Mouse (Mus musculus) naive thymus-derived CD4-positive, alpha-beta T cell, adult 2 months (primary cell): ENCODE measurements around the gene Rbm43.
"Not testable (repeated sequence)": the region's sequence is repeated elsewhere in the genome, so short reads cannot be mapped to it uniquely, and the experiment has no call there.

Source experiments
- DNase-seq: peaks from one replicate; pipeline ENCODE4 v3.0.0-alpha.2; 2011; ENCODE audit warnings: low read depth

Rbm43 gene

GRCm38 (mm10) chr2:51912740-51913139 is 22.2 kb downstream of the Rbm43 start:
- DNase-seq = no peak

DNA sequence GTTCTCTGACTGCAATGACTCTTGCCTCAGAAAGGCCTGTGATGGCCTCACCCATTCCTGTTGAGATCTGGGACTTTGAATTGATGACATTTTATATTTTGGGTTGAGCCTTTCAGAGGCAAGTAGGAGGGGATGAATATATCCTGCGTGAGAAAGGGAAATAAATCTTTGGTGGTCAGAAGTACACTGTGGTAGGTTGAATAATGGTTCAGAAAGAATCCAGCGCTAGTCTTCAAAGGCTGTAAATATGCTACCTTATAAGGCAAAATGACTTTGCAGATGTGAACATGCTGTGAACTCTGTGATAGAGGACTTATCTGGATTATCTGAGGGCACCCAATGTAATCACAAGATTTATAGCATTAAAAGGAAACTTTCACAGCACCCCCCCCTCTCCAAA is 23.1 kb downstream of the Rbm43 start:
- no peak for DNase-seq

- DNase-seq = no peak
Measured at GRCm38 (mm10) chr2:51907538-51908110, 27.3 kb downstream of the Rbm43 start.

GRCm38 (mm10) chr2:51905637-51906036 is 29.3 kb downstream of the Rbm43 start:
- DNase-seq = no peak

DNA sequence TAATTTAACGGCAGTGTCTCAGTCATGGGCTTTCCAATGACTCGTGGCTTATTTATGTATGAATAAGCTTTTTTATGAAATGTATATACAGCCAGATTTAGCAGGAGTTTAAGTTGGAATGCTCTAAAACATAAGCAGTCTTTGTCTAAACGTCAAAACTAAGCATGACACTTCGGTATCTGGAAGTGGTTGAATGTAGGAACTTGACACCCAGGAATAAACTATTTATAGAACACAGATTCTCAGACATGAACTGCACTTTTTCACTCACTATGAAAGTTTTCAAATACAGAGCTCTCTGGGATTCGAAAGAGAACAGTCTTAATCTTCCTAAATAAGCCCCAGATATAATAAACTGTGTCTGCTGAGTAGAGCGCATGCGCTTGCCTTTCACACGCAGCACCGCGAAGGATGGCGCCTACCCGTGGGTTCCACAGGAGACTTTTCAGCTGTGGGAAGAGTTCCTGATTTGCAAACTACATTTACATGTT is 42.5 kb downstream of the Rbm43 start:
- no peak for DNase-seq

DNA sequence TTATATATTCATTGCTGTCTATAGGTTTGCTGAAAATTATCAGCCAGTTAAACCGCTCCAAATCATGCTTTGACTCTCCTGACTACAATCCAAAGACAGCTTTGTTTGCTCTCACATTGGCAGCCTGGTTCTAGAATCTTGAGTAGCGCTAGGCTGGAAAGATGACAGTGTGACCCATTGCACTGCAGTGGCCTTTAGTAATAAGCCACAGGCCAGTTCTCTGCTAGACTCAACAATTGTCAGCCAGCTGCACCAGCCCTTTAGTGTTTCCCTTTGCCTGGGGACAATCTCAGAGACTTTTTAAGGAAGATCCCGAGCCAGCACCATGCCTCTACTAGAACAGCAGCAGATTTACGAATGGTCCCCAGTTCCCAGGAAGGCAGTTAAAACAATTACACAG is 44.0 kb downstream of the Rbm43 start:
- no peak for DNase-seq

GRCm38 (mm10) chr2:51890139-51890538 is 44.8 kb downstream of the Rbm43 start:
- DNase-seq = not testable (repeated sequence)

GRCm38 (mm10) chr2:51880143-51880542 is 54.8 kb downstream of the Rbm43 start:
- DNase-seq = no peak
